Mouse (Mus musculus) heart, adult 11 months (tissue): ENCODE results near the gene Aldh1l1.
A peak's percentile ranks its signal among the peaks of the same experiment; 100 is the strongest.

Experiments used
- DNase-seq: peaks from one replicate; pipeline ENCODE4 v3.0.0; 2022

Gene Aldh1l1

GRCm38 (mm10) chr6:90597592-90597991 is 111.4 kb downstream of the Aldh1l1 start:
- peak; percentile 95 for DNase-seq

- DNase-seq = peak; percentile 81
Measured at GRCm38 (mm10) chr6:90598197-90598596, 112.0 kb downstream of the Aldh1l1 start.

GRCm38 (mm10) chr6:90600351-90600750 is 114.1 kb downstream of the Aldh1l1 start:
- DNase-seq = no peak

- DNase-seq = peak; percentile 92
Measured at GRCm38 (mm10) chr6:90601736-90602135, 115.5 kb downstream of the Aldh1l1 start.

- DNase-seq = peak; percentile 90
Measured at GRCm38 (mm10) chr6:90602304-90602703, 116.1 kb downstream of the Aldh1l1 start.

GRCm38 (mm10) chr6:90603126-90603525 is 116.9 kb downstream of the Aldh1l1 start:
- peak; percentile 93 for DNase-seq

- peak; percentile 94 for DNase-seq
Measured at GRCm38 (mm10) chr6:90604130-90604529, 117.9 kb downstream of the Aldh1l1 start.

GRCm38 (mm10) chr6:90604533-90605297 is 118.5 kb downstream of the Aldh1l1 start, which contains the start of gene Slc41a3:
Slc41a3 (plus strand) TSS chr6:90604725.
- peak; percentile 100 for DNase-seq

GRCm38 (mm10) chr6:90605298-90605665 is 119.1 kb downstream of the Aldh1l1 start:
- DNase-seq = no peak

GRCm38 (mm10) chr6:90606538-90606937 is 120.3 kb downstream of the Aldh1l1 start:
- DNase-seq = peak; percentile 95

- no peak for DNase-seq
Measured at GRCm38 (mm10) chr6:90607196-90607595, 121.0 kb downstream of the Aldh1l1 start.

GRCm38 (mm10) chr6:90608186-90608585 is 122.0 kb downstream of the Aldh1l1 start:
- DNase-seq = peak; percentile 95

- DNase-seq = no peak
Measured at GRCm38 (mm10) chr6:90610248-90610647, 124.0 kb downstream of the Aldh1l1 start.

GRCm38 (mm10) chr6:90613277-90613676 is 127.0 kb downstream of the Aldh1l1 start:
- DNase-seq = no peak

- peak; percentile 94 for DNase-seq
Measured at GRCm38 (mm10) chr6:90615362-90615761, 129.1 kb downstream of the Aldh1l1 start.

- peak; percentile 96 for DNase-seq
Measured at GRCm38 (mm10) chr6:90615991-90616390, 129.8 kb downstream of the Aldh1l1 start.

- no peak for DNase-seq
Measured at GRCm38 (mm10) chr6:90616481-90616880, 130.3 kb downstream of the Aldh1l1 start.

- no peak for DNase-seq
Measured at GRCm38 (mm10) chr6:90618274-90618673, 132.0 kb downstream of the Aldh1l1 start.

GRCm38 (mm10) chr6:90618821-90619636 is 132.8 kb downstream of the Aldh1l1 start:
- DNase-seq = peak; percentile 96

GRCm38 (mm10) chr6:90619936-90620335 is 133.7 kb downstream of the Aldh1l1 start:
- DNase-seq = no peak

- no peak for DNase-seq
Measured at GRCm38 (mm10) chr6:90620791-90621583, 134.8 kb downstream of the Aldh1l1 start.

GRCm38 (mm10) chr6:90621584-90621890 is 135.3 kb downstream of the Aldh1l1 start:
- no peak for DNase-seq

- DNase-seq = peak; percentile 93
Measured at GRCm38 (mm10) chr6:90622758-90623455, 136.7 kb downstream of the Aldh1l1 start.
